In genomic region chr11:75852485-75852884, GRCm38 (mm10) we compare ENCODE assay signal across 12 mouse cellular contexts. TPM values are rescaled to one million over a fixed set of nuclear protein-coding genes. Genes with fewer than 3 reads are reported as not detected.
DNase-seq lines count a peak whose midpoint lies in the region; ATAC-seq and TF ChIP-seq lines count a peak whose summit lies in the region.
"Had no signal": no experiment of that assay in that cellular context is flagged by ENCODE, and none has a peak within 500 bp of the region (broad histone marks: within the 10 kb centered on the region; RNA-seq: fewer than 3 reads in every experiment).

No protein-coding gene starts in this region.

- H3K4me2 ChIP-seq in limb, embryonic 15.5 days, result no peak overlapping the region
- no peak overlapping the region for H3K4me2 ChIP-seq in heart, embryonic 14.5 days (ENCODE audit: low read length)
- H3K4me2 ChIP-seq in lung, postnatal 0 days (replicated peaks; ENCODE audit: low read depth, low read length), result no peak overlapping the region
- no peak overlapping the region for H3K4me2 ChIP-seq in intestine, embryonic 16.5 days (ENCODE audit: low read depth, low read length)

- H3K27ac ChIP-seq in limb, embryonic 15.5 days, result no peak overlapping the region
- no peak overlapping the region for H3K27ac ChIP-seq in limb, embryonic 10.5 days
- H3K27ac ChIP-seq in heart, embryonic 14.5 days (replicated peaks in 1 of 2; ENCODE audit: control insufficient read depth in 1 of 2, insufficient read depth in 1 of 2, low read depth in 2 of 2, low read length in 2 of 2), result no peak overlapping the region
- no peak overlapping the region for H3K27ac ChIP-seq in lung, postnatal 0 days (ENCODE audit: low read length)
- no peak overlapping the region for H3K27ac ChIP-seq in intestine, embryonic 16.5 days (ENCODE audit: low read length)
- H3K27ac ChIP-seq in left cerebral cortex, adult 2 months, result no peak overlapping the region

- no peak overlapping the region for H3K4me3 ChIP-seq in limb, embryonic 15.5 days
- H3K4me3 ChIP-seq in limb, embryonic 10.5 days, result no peak overlapping the region
- no peak overlapping the region for H3K4me3 ChIP-seq in heart, embryonic 14.5 days (ENCODE audit: control insufficient read depth in 1 of 2, insufficient read depth in 1 of 2, low read depth in 1 of 2, low read length in 2 of 2)
- no peak overlapping the region for H3K4me3 ChIP-seq in lung, postnatal 0 days (ENCODE audit: low read depth, low read length)
- no peak overlapping the region for H3K4me3 ChIP-seq in intestine, embryonic 16.5 days (ENCODE audit: low read length)
- no peak overlapping the region for H3K4me3 ChIP-seq in left cerebral cortex, adult 2 months

- H3K4me1 ChIP-seq in limb, embryonic 15.5 days, result no peaks in the 10 kb centered on the region
- no peaks in the 10 kb centered on the region for H3K4me1 ChIP-seq in limb, embryonic 10.5 days
- peaks cover 6 to 7% of the 10 kb centered on the region in 2 experiments; a peak in 2 of 4 replicates for H3K4me1 ChIP-seq in heart, embryonic 14.5 days (ENCODE audit: control insufficient read depth in 2 of 2, insufficient read depth in 2 of 2, low read length in 2 of 2)
- H3K4me1 ChIP-seq in lung, postnatal 0 days (ENCODE audit: insufficient read depth, low read depth, low read length), result peaks cover 2% of the 10 kb centered on the region; the same call in 1 of the 2 replicates
- no peaks in the 10 kb centered on the region for H3K4me1 ChIP-seq in intestine, embryonic 16.5 days (ENCODE audit: control insufficient read depth, insufficient read depth, low read length)

- intact Hi-C loops in left cerebral cortex, adult 2 months (cut with DNase I), result no loop called here

- peak; percentile 49; the same call in 1 of the 2 replicates for ATAC-seq in limb, embryonic 15.5 days (ENCODE audit: insufficient number of reproducible peaks, low FRiP score, low TSS enrichment, low read depth)
- 0 out of 2 replicates have a peak, but pooled peaks have one; percentile 52 for ATAC-seq in heart, embryonic 14.5 days (ENCODE audit: insufficient number of reproducible peaks, insufficient read depth, low FRiP score, low read depth)
- ATAC-seq in lung, postnatal 0 days, result peak; percentile 55
- no peak for ATAC-seq in intestine, embryonic 16.5 days
- ATAC-seq: Patski had no signal

- no peak for TF ChIP-seq CTCF in lung, postnatal 0 days (IDR thresholded peaks at IDR 0.05)
- TF ChIP-seq CTCF in left cerebral cortex, adult 2 months (IDR thresholded peaks at IDR 0.05), result no peak

- no peak for DNase-seq in limb, embryonic 10.5 days (ENCODE audit: low spot score)
- peak; percentile 40 to 71 for DNase-seq in adrenal gland, postnatal 36 days
- DNase-seq in lung, postnatal 0 days (ENCODE audit: low spot score), result peak; percentile 14
- no peak for DNase-seq in thymus, postnatal 36 days
- no peak for DNase-seq in left cerebral cortex, adult 2 months (ENCODE audit: extremely low spot score in 1 of 2, low spot score in 2 of 2)
- DNase-seq: cerebellum, adult 9-10 months; gastrocnemius, postnatal 10 days; right cerebral cortex, postnatal 25 days had no signal

- no peaks in the 10 kb centered on the region for H3K9me3 ChIP-seq in limb, embryonic 15.5 days
- no peaks in the 10 kb centered on the region for H3K9me3 ChIP-seq in limb, embryonic 10.5 days (replicated peaks)
- H3K9me3 ChIP-seq in heart, embryonic 14.5 days (ENCODE audit: control insufficient read depth, low read length), result no peaks in the 10 kb centered on the region
- no peaks in the 10 kb centered on the region for H3K9me3 ChIP-seq in lung, postnatal 0 days (ENCODE audit: low read length)
- H3K9me3 ChIP-seq in intestine, embryonic 16.5 days (ENCODE audit: control insufficient read depth, low read length), result no peaks in the 10 kb centered on the region

- no peak for TF ChIP-seq EP300 in lung, postnatal 0 days (IDR thresholded peaks at IDR 0.05)

- WGBS in limb, embryonic 15.5 days, result 70% methylated on average over 2 of the region's 2 CpGs
- WGBS in limb, embryonic 10.5 days, result 88% methylated on average over 2 of the region's 2 CpGs
- 42% methylated on average over 2 of the region's 2 CpGs for WGBS in heart, embryonic 14.5 days
- 58% methylated on average over 2 of the region's 2 CpGs for WGBS in lung, postnatal 0 days
- WGBS in intestine, embryonic 16.5 days, result 83% methylated on average over 2 of the region's 2 CpGs

- H3K9ac ChIP-seq in limb, embryonic 15.5 days, result no peak overlapping the region
- no peak overlapping the region for H3K9ac ChIP-seq in heart, embryonic 14.5 days (ENCODE audit: low read length)
- H3K9ac ChIP-seq in lung, postnatal 0 days (replicated peaks; ENCODE audit: low read depth), result no peak overlapping the region
- no peak overlapping the region for H3K9ac ChIP-seq in intestine, embryonic 16.5 days (ENCODE audit: low read depth, low read length)

- no peaks in the 10 kb centered on the region for H3K27me3 ChIP-seq in limb, embryonic 15.5 days
- H3K27me3 ChIP-seq in limb, embryonic 10.5 days (ENCODE audit: low read depth, poor library complexity, severe bottlenecking), result no peaks in the 10 kb centered on the region
- H3K27me3 ChIP-seq in heart, embryonic 14.5 days (ENCODE audit: control insufficient read depth, insufficient read depth, low read length), result no peaks in the 10 kb centered on the region
- no peaks in the 10 kb centered on the region for H3K27me3 ChIP-seq in lung, postnatal 0 days (replicated peaks; ENCODE audit: insufficient read depth, low read length)
- no peaks in the 10 kb centered on the region for H3K27me3 ChIP-seq in intestine, embryonic 16.5 days (replicated peaks; ENCODE audit: control insufficient read depth, insufficient read depth, low read length)
- H3K27me3 ChIP-seq: Patski had no signal

- no peaks in the 10 kb centered on the region for H3K36me3 ChIP-seq in limb, embryonic 15.5 days
- no peaks in the 10 kb centered on the region for H3K36me3 ChIP-seq in limb, embryonic 10.5 days
- no peaks in the 10 kb centered on the region for H3K36me3 ChIP-seq in heart, embryonic 14.5 days (ENCODE audit: control insufficient read depth, insufficient read depth, low read length)
- no peaks in the 10 kb centered on the region for H3K36me3 ChIP-seq in lung, postnatal 0 days (ENCODE audit: insufficient read depth, low read length)
- H3K36me3 ChIP-seq in intestine, embryonic 16.5 days (ENCODE audit: control insufficient read depth, insufficient read depth, low read length), result no peaks in the 10 kb centered on the region

RNA-seq across cellular contexts. Expression of gene Doc2b, which starts 56.6 kb away (rescaled TPM):
- polyA plus RNA-seq in limb, embryonic 15.5 days (2015; fragmentation: Nextera tagmentation; extraction: Ambion mirVana), result 0.89 and 1.6 TPM in 2 replicates
- 0.06 and 0.20 TPM in 2 replicates for polyA plus RNA-seq in limb, embryonic 10.5 days (2016; fragmentation: Nextera tagmentation; extraction: Ambion mirVana)
- total RNA-seq in adrenal gland, postnatal 36 days (2021), result 10 to 100 TPM; 14.1 to 17.5 TPM
- 0.09 and 0.22 TPM in 2 replicates for polyA plus RNA-seq in heart, embryonic 14.5 days (2014; fragmentation: Nextera tagmentation; extraction: Ambion mirVana)
- polyA plus RNA-seq in lung, postnatal 0 days (2015; fragmentation: Nextera tagmentation; extraction: Ambion mirVana), result 0.06 and 0.10 TPM in 2 replicates
- 0.61 and 0.97 TPM in 2 replicates for polyA plus RNA-seq in intestine, embryonic 16.5 days (2015; fragmentation: Nextera tagmentation; extraction: Ambion mirVana)
- 10 to 100 TPM; 17.9 to 26.7 TPM for total RNA-seq in left cerebral cortex, adult 2 months (2021)

Comparison
In these comparisons a context has a peak if more than half of its experiments do, and no peak if none do; other contexts are left out.
1. DNase-seq: peak in adrenal gland, postnatal 36 days (2 of 2) and lung, postnatal 0 days (single experiment); none in limb, embryonic 10.5 days (single experiment), thymus, postnatal 36 days (0 of 2) and left cerebral cortex, adult 2 months (0 of 2).